Mouse (Mus musculus): ENCODE measurements around the gene Asic5. TPM values are rescaled to one million over a fixed set of nuclear protein-coding genes. Genes with fewer than 3 reads are reported as not detected.
A peak's percentile ranks its signal among the peaks of the same experiment; 100 is the strongest.

The Asic5 gene
- total and polyA plus RNA-seq, 2 experiments from 2014 or later: not detected

DNA sequence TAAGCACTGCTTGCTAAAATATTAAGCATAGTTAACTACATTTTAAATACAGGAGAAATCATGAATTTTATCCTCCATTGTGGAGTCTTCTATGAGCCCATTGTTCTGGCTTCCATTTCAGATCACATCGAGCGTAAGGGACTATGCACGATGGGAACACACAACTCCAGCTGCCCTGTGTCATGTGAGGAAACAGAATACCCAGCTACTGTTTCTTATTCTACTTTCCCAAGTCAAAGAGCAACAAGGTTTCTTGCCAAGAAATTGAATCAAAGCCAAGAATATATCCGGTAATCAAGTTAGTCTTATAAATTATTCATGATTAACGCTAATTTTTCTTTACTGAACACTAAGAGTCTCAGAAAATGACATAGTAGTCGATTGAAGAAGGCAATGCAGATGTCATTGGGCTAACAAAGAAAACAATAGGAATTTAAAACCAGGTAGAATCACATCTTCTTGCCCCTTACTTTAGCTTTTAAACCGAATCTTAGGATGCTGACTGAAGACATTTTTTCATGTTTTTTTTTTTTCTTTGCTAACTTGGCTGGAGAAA is 32.1 kb downstream of the Asic5 start:
- H3K9me3 ChIP-seq (replicated peaks; ENCODE audit: control insufficient read depth, low read length): no peaks in the 10 kb centered on the region
- no peak for ATAC-seq (ENCODE audit: insufficient read depth, low read depth)
- H3K4me1 ChIP-seq (ENCODE audit: control insufficient read depth, insufficient read depth): no peaks in the 10 kb centered on the region
- TF ChIP-seq EP300 (IDR thresholded peaks at IDR 0.05; ENCODE audit: low read depth): no peak
- TF ChIP-seq CTCF (IDR thresholded peaks at IDR 0.05; ENCODE audit: low read depth): no peak
- no peak overlapping the region for H3K9ac ChIP-seq (replicated peaks; ENCODE audit: low read depth, low read length)
- no peak overlapping the region for H3K4me2 ChIP-seq (ENCODE audit: low read depth, low read length)
- WGBS: 70% methylated on average over 7 of the region's 7 CpGs
- no peak overlapping the region for H3K4me3 ChIP-seq (ENCODE audit: low read depth, low read length)
- H3K36me3 ChIP-seq (replicated peaks; ENCODE audit: control insufficient read depth, insufficient read depth, low read length): no peaks in the 10 kb centered on the region
- no peak for DNase-seq (ENCODE audit: low spot score)
- no peaks in the 10 kb centered on the region for H3K27me3 ChIP-seq (ENCODE audit: control insufficient read depth, insufficient read depth, low read length)
- H3K27ac ChIP-seq (ENCODE audit: low read depth): no peak overlapping the region

DNA sequence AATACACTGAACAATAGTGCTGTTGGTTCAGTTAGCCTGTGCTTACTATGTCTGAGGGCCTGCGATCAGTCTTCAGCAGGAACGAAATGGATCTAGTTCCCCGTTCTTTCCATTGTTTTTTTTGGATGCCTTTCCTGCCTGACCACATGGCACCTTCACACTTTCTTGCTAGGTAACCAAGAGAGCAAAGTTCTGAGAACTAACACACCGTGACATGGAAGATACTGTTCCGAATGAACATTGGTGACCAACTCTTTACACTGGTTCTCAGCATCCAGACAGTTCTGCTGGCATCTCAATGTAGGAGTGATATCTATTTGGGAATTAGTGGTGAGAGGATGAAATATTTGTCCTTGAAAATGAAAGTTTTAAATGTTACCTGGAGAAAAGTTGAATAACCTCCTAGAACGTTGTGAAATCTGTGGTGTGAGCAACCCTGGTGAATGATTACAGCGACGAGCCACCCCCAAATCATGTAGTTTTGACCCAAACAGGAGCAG is 40.4 kb downstream of the Asic5 start:
- Histone ChIP-seq H3K9me3 (replicated peaks; ENCODE audit: control insufficient read depth, low read length) (no peaks in the 10 kb centered on the region), H3K27me3 (ENCODE audit: control insufficient read depth, insufficient read depth, low read length) (no peaks in the 10 kb centered on the region), H3K4me1 (ENCODE audit: control insufficient read depth, insufficient read depth) (no peaks in the 10 kb centered on the region), H3K4me3 (ENCODE audit: low read depth, low read length) (no peak overlapping the region), H3K36me3 (replicated peaks; ENCODE audit: control insufficient read depth, insufficient read depth, low read length) (no peaks in the 10 kb centered on the region), H3K27ac (ENCODE audit: low read depth) (no peak overlapping the region), H3K9ac (replicated peaks; ENCODE audit: low read depth, low read length) (no peak overlapping the region), H3K4me2 (ENCODE audit: low read depth, low read length) (no peak overlapping the region)
- no peak for ATAC-seq (ENCODE audit: insufficient read depth, low read depth)
- WGBS: 78% methylated on average over 8 of the region's 8 CpGs
- no peak for TF ChIP-seq CTCF (IDR thresholded peaks at IDR 0.05; ENCODE audit: low read depth)
- TF ChIP-seq EP300 (IDR thresholded peaks at IDR 0.05; ENCODE audit: low read depth): no peak
- DNase-seq (ENCODE audit: low spot score): no peak

DNA sequence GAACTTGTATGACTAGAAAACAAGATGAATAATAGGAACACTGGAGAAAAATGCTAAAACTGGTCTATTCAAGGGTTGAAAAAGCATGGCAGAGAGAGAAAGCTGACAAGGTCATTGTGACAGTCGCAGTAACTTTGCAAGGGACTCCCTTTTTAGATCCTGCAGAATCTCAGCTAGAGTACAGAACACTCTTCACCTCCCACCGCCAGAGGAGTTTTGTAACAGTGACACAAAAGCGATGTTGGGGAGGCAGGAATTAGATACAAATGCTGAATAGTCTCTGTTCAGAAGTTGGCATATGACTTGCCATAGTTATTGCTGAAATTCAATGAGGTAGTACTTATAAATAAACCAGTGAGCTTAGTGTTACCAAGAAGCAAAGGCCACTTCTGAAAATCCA is 41.0 kb downstream of the Asic5 start:
- H3K36me3 ChIP-seq (replicated peaks; ENCODE audit: control insufficient read depth, insufficient read depth, low read length): no peaks in the 10 kb centered on the region
- no peaks in the 10 kb centered on the region for H3K27me3 ChIP-seq (ENCODE audit: control insufficient read depth, insufficient read depth, low read length)
- ATAC-seq (ENCODE audit: insufficient read depth, low read depth) (no peak), DNase-seq (ENCODE audit: low spot score) (no peak)
- H3K4me3 ChIP-seq (ENCODE audit: low read depth, low read length): no peak overlapping the region
- H3K9me3 ChIP-seq (replicated peaks; ENCODE audit: control insufficient read depth, low read length): no peaks in the 10 kb centered on the region
- H3K4me2 ChIP-seq (ENCODE audit: low read depth, low read length): no peak overlapping the region
- no peak for TF ChIP-seq CTCF (IDR thresholded peaks at IDR 0.05; ENCODE audit: low read depth)
- TF ChIP-seq EP300 (IDR thresholded peaks at IDR 0.05; ENCODE audit: low read depth): no peak
- H3K9ac ChIP-seq (replicated peaks; ENCODE audit: low read depth, low read length): no peak overlapping the region
- H3K27ac ChIP-seq (ENCODE audit: low read depth): no peak overlapping the region
- H3K4me1 ChIP-seq (ENCODE audit: control insufficient read depth, insufficient read depth): no peaks in the 10 kb centered on the region
- 38% methylated on average over 3 of the region's 3 CpGs for WGBS

DNA sequence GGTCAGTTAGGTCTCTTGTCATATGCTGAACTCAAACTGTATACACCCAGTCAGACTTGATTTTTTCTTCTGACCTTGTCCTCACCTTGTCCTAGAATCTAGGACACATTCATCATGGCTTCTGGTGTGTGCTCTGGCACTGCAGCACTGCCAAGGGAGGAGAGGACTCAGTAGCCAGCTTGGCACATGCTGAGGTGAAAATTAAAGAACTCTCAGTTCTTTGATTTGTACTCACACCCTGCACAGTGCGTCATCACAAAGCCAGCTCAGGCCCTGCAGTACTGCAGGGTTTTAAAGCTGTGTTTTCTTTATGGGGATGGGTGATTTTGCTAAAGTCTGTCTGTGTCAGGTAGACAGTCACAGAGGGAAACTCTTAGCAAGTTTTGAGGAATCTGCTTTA is 45.2 kb downstream of the Asic5 start:
- Histone ChIP-seq H3K27ac (ENCODE audit: low read depth) (no peak overlapping the region), H3K4me3 (ENCODE audit: low read depth, low read length) (no peak overlapping the region), H3K9me3 (replicated peaks; ENCODE audit: control insufficient read depth, low read length) (no peaks in the 10 kb centered on the region), H3K9ac (replicated peaks; ENCODE audit: low read depth, low read length) (no peak overlapping the region), H3K27me3 (ENCODE audit: control insufficient read depth, insufficient read depth, low read length) (no peaks in the 10 kb centered on the region), H3K36me3 (replicated peaks; ENCODE audit: control insufficient read depth, insufficient read depth, low read length) (no peaks in the 10 kb centered on the region), H3K4me2 (ENCODE audit: low read depth, low read length) (no peak overlapping the region), H3K4me1 (ENCODE audit: control insufficient read depth, insufficient read depth) (no peaks in the 10 kb centered on the region)
- TF ChIP-seq CTCF (IDR thresholded peaks at IDR 0.05; ENCODE audit: low read depth): no peak
- TF ChIP-seq EP300 (IDR thresholded peaks at IDR 0.05; ENCODE audit: low read depth): no peak
- DNase-seq (ENCODE audit: low spot score) (no peak), ATAC-seq (ENCODE audit: insufficient read depth, low read depth) (no peak)
- WGBS: 60% methylated on average over 1 of the region's 1 CpGs

DNA sequence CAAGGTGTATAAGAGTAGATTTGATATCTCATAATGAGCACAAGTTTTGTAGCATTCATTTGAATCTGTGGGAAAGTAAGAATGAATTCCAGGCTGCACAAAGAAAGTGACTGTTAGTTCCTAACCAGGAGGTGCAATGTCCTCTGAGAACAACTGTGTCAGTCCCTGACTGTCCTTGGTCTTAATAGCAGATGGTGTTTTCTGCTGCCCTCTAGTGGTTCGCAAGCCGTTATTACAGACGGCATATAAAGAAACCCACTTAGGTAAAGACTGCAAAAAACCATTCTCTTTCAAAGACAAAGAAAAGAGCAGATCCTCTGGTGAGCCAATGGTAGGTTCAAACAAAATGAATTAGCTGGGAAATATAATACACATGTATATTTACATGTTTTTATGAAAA is 47.1 kb downstream of the Asic5 start:
- no peaks in the 10 kb centered on the region for H3K27me3 ChIP-seq (ENCODE audit: control insufficient read depth, insufficient read depth, low read length)
- ATAC-seq (ENCODE audit: insufficient read depth, low read depth) (peak; percentile 62), DNase-seq (ENCODE audit: low spot score) (peak; percentile 80)
- no peaks in the 10 kb centered on the region for H3K4me1 ChIP-seq (ENCODE audit: control insufficient read depth, insufficient read depth)
- no peak overlapping the region for H3K27ac ChIP-seq (ENCODE audit: low read depth)
- no peak overlapping the region for H3K9ac ChIP-seq (replicated peaks; ENCODE audit: low read depth, low read length)
- no peak overlapping the region for H3K4me2 ChIP-seq (ENCODE audit: low read depth, low read length)
- no peaks in the 10 kb centered on the region for H3K9me3 ChIP-seq (replicated peaks; ENCODE audit: control insufficient read depth, low read length)
- no peaks in the 10 kb centered on the region for H3K36me3 ChIP-seq (replicated peaks; ENCODE audit: control insufficient read depth, insufficient read depth, low read length)
- WGBS: 1% methylated on average over 3 of the region's 3 CpGs
- TF ChIP-seq EP300 (IDR thresholded peaks at IDR 0.05; ENCODE audit: low read depth): no peak
- peak; percentile 90 for TF ChIP-seq CTCF (IDR thresholded peaks at IDR 0.05; ENCODE audit: low read depth)
- H3K4me3 ChIP-seq (ENCODE audit: low read depth, low read length): no peak overlapping the region
